6 mouse cellular contexts compared by ENCODE assay signal in genomic region chr1:105729246-105729645, GRCm38 (mm10). TPM values are rescaled to one million over a fixed set of nuclear protein-coding genes. Genes with fewer than 3 reads are reported as not detected.
DNase-seq lines count a peak whose midpoint lies in the region.
"Not testable (repeated sequence)": the region's sequence is repeated elsewhere in the genome, so short reads cannot be mapped to it uniquely, and the experiment has no call there.
"Had no signal": no experiment of that assay in that cellular context is flagged by ENCODE, and none has a peak within 500 bp of the region (broad histone marks: within the 10 kb centered on the region; RNA-seq: fewer than 3 reads in every experiment).

No protein-coding gene starts in this region.

- peak; percentile 88 for DNase-seq in ES-CJ7 (ENCODE audit: low read depth, low spot score)
- peak; percentile 22 for DNase-seq in ES-E14 (ENCODE audit: low read depth, low spot score)
- DNase-seq in R1 (ENCODE audit: low read depth, low spot score), result peak; percentile 81
- peak; percentile 31 for DNase-seq in WW6 (ENCODE audit: low read depth, low spot score)
- peak; percentile 77 for DNase-seq in ZHBTc4 (ENCODE audit: low read depth, low spot score)

- not testable (repeated sequence) for H3K4me3 ChIP-seq in ES-E14 (ENCODE audit: insufficient read depth in 1 of 2, low read depth in 1 of 2, low read length in 2 of 2, poor library complexity in 1 of 2, severe bottlenecking in 1 of 2)

- not testable (repeated sequence) for H3K27ac ChIP-seq in ES-E14 (ENCODE audit: insufficient read depth, low read depth, low read length, poor library complexity, severe bottlenecking)

- H3K9me3 ChIP-seq in ES-E14 (ENCODE audit: control insufficient read depth, insufficient read depth, low read depth, low read length), result not testable (repeated sequence)

- not testable (repeated sequence) for H3K4me1 ChIP-seq in ES-E14 (ENCODE audit: control insufficient read depth in 2 of 2, insufficient read depth in 2 of 2, low read length in 2 of 2, poor library complexity in 1 of 2)

- in situ Hi-C loops in ES-E14 (cut with MboI; ENCODE audit: low sequenced_read_pairs in 2 of 2, unreplicated experiment in 2 of 2), result not testable (repeated sequence)

- H3K36me3 ChIP-seq in ES-E14 (ENCODE audit: control insufficient read depth, insufficient read depth, low read length, poor library complexity, severe bottlenecking), result not testable (repeated sequence)

- not testable (repeated sequence) for H3K9ac ChIP-seq in ES-E14 (ENCODE audit: insufficient read depth, low read depth, low read length, poor library complexity, severe bottlenecking)

RNA-seq across cellular contexts. Expression of gene Tnfrsf11a, which starts 51.3 kb away (rescaled TPM):
- total RNA-seq in ES-E14 (2012; rRNA removed), result 2.1 and 2.2 TPM in 2 replicates
- total RNA-seq: MEL had no signal

Comparison
In these comparisons a context has a peak if more than half of its experiments do, and no peak if none do; other contexts are left out.
1. DNase-seq: peak in every context shown above with its lines; median percentile 88 in ES-CJ7; 81 in R1; 77 in ZHBTc4; 31 in WW6; 22 in ES-E14.